Mouse (Mus musculus): ENCODE results near the gene N4bp2l2.
"Not testable (repeated sequence)": the region's sequence is repeated elsewhere in the genome, so short reads cannot be mapped to it uniquely, and the experiment has no call there.

Gene N4bp2l2

DNA sequence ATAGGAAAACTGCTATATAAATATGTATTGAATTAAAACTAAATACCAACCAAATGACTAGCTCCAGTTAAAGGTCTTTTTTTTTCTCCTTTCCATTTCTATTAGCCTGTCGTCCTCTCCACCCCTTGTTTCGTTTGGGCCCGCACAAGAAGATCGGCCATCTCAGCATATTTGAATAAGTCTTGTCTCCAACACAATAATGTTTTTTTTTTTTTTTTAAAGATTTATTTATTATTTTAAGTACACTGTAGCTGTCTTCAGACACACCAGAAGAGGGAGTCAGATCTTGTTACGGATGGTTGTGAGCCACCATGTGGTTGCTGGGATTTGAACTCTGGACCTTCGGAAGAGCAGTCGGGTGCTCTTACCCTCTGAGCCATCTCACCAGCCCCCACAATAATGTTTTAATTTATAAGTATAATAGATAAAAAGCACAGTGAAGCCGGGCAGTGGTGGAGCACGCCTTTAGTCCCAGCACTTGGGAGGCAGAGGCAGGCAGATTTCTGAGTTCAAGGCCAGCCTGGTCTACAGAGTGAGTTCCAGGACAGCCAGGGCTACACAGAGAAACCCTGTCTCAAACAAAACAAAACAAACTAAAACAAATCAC lies at the start of gene N4bp2l2:
N4bp2l2 (minus strand) TSS at position 51 of the 607 bp plus-strand sequence.
- not testable (repeated sequence) for DNase-seq (ENCODE audit: low spot score in 2 of 2)

DNA sequence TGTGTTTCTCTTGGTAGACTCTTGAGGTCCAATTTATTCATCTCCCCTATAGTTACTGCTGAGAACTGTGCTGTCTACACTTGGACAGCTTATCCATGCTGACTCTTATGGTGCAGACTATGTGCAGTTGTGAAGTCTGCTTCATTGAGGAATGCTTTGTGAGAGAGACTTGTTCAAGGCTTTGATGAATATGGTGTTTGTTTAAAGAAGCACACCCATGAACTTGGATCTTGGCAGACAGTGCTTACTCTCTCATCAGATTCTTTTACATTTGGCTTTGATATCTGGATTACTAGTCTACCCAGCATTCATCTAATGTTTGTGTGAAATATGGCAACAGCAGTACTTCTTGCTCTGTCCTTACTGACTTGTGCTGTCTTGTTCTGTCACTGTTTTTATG lies 47.4 kb upstream of the N4bp2l2 start:
- DNase-seq (ENCODE audit: low spot score in 2 of 2) = no peak

DNA sequence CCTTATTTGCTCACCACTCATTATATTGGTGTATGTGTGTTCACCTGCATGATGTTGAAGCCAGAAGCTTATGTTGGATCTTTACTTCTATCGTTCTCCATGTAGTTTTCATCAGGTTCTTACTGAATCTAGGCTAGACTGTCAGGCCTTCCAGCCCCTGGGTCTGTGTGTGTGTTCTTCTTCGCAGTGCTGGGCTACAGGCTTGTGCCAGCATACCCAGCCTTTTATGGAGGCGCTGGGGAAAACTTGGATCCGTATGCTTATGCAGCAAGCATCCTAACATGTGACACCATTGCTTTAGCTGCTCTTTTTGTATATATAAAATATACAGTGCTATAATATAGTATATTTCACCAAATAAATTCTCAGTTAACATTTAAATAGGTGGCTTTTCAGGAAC lies 45.5 kb upstream of the N4bp2l2 start:
- no peak for DNase-seq (ENCODE audit: low spot score in 2 of 2)

DNA sequence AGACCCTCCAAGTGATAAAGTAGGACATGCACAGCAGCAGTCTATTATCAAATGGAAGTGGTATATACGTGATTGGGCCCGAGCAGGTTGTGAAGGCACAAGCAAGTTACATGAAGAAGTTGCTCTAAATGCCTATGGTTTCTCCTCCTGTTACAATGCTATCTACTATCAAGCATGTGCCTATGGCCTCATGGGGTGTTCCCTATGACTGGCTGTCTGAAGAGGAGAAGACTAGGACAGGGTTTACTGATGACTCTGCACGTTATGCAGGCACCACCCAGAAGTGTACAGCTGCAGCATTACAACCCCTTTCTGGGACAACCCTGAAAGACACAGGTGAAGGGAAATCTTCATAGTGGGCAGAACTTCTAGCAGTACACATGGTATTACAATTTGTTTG lies 41.2 kb upstream of the N4bp2l2 start:
- DNase-seq (ENCODE audit: low spot score in 2 of 2) = not testable (repeated sequence)

DNA sequence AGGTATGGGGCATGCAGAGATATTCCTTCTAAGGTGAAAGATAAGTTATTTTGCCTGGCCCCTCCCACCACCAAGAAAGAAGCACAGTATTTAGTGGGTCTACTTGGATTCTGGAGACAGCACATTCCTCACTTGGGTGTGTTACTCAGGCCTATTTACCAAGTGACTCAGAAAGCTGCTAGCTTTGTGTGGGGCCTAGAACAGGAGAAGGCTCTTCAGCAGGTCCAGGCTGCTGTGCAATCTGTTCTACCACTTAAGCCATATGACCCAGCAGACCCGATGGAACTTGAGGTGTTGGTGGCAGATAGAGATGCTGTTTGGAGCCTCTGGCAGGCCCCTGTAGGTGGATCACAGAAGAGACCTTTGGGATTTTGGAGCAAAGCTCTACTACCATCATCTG lies 40.7 kb upstream of the N4bp2l2 start:
- not testable (repeated sequence) for DNase-seq (ENCODE audit: low spot score in 2 of 2)

DNA sequence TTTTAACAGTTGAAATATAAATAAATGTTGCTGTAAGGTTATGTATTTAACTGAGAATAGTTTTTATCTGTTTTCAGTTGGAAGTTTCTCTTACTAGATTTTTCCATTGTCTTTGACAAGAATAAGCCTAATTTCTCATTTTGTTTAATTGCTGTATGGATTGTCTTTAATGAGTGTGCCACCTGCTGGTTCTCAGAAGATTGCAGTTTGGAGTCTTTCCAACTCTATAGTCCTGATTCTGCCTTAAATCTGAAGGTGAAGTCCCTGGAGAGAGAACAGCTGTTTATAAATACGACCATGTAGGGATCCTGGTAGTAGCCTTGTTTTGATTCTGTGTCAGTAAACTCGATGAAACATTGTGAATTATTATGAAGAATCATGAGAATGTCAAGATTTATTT lies 36.7 kb upstream of the N4bp2l2 start:
- peak in 1 of 2 experiments; percentile 19 for DNase-seq (ENCODE audit: low spot score in 2 of 2)

DNA sequence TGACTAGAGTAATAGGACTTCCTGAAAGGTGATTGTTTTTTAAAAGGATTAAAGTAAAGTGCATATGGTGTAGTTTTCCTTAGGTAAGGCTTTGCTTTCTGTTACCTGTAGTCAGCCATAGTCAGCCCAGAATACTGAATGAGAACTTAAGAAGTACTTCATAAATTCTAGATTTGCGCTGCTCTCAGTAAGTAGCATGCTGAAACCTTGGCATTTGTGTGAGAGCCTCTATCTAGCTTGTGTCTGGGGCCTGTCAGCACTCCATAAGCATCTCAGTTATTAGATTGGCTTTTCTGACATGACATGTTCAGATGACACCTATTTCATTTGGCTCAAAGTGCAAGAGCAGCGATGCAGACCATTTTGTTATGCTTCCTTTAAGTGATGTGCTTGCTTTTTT lies 27.3 kb upstream of the N4bp2l2 start:
- no peak for DNase-seq (ENCODE audit: low spot score in 2 of 2)

DNA sequence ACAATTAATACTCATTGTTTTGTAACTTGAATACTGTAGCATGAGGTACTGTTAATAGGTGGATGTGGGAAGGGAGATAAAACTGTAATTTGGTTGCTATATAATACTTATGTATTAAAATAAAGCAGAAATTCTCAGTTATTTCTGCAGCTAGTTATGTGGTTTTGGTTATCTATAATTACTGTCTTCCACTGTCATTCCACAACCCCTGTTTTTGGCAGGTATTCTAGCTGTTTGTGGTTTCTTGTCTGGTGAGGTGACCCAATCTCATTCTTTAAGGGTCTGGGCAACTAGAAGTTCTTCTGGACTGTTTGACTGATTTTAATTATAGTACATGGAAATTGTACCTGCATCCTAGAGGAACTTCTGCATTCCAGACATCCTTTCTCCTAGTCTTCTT lies 24.7 kb upstream of the N4bp2l2 start:
- DNase-seq (ENCODE audit: low spot score in 2 of 2) = no peak

DNA sequence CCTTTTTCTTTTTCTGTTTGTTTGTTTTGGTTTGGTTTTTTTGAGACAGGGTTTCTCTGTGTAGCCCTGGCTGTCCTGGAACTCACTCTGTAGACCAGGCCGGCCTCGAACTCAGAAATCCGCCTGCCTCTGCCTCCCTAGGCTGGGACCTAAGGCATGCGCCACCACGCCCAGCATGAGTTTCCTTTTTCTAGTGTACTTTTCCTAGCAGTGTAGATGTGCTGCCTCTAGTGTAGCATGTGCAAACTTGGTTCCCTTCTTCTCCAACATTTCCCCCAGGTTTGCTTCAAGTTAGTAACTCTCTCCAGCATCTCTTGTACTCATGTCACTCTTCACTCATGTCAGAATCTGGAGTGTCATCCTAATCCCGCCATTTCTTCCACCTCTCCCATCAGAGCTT lies 16.9 kb upstream of the N4bp2l2 start:
- not testable (repeated sequence) for DNase-seq (ENCODE audit: low spot score in 2 of 2)

DNA sequence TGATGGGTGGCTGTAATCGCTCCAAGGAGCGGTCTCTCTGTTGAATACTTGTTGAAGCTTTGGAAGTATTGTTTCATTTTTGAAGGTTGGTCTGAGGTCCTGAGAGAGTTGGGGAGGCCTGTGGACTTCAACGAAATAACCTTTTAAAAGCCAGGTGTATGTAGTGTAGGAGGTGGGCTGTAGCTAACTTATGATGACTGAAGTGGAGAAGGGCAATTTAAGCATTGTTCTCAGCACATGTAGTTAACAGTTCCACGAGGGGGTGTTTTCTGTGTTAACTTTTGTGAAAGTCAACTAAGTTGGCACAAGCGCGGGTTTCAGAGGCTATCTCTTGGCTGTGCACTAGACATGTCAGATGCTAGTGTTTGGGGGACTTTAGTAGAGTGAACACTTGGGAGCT lies 8.9 kb upstream of the N4bp2l2 start:
- no peak for DNase-seq (ENCODE audit: low spot score in 2 of 2)

DNA sequence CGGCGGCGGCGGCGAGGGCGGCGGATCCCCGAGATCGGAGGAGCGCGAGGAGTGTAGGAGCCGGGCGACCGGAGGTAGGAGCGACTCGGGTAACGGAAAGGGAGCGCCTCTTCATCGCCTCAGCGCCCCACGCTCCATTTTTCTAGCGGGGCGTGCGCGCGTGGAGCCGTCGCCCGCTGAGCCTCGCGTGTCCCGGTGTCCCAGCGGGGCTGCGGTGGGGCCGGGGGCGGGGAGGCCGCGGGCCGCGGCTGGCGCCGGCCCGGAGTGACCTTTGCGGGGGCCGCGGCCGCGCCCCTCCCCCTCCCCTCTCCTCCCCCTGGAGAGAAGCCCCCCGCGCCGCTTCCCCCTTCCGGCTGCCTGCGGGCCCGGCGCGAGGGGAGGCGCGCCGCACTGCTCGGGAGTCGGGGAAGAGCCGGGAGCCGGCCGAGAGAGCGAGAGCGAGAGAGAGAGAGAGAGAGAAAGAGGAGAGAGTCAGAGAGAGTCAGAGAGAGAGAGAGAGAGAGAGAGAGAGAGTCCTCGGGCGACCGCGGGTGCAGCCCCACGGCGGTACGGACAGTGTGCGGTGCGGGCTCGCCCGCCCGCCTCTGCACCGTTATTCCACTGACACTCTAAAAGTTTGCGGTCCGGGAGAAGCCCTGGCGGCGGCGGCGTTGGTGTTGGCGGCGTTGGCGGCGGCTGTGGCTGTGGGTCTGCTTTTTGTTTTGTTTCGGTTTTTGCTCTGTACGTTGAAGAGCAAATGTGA lies 8.1 kb upstream of the N4bp2l2 start:
- DNase-seq (ENCODE audit: low spot score in 2 of 2) = no peak

DNA sequence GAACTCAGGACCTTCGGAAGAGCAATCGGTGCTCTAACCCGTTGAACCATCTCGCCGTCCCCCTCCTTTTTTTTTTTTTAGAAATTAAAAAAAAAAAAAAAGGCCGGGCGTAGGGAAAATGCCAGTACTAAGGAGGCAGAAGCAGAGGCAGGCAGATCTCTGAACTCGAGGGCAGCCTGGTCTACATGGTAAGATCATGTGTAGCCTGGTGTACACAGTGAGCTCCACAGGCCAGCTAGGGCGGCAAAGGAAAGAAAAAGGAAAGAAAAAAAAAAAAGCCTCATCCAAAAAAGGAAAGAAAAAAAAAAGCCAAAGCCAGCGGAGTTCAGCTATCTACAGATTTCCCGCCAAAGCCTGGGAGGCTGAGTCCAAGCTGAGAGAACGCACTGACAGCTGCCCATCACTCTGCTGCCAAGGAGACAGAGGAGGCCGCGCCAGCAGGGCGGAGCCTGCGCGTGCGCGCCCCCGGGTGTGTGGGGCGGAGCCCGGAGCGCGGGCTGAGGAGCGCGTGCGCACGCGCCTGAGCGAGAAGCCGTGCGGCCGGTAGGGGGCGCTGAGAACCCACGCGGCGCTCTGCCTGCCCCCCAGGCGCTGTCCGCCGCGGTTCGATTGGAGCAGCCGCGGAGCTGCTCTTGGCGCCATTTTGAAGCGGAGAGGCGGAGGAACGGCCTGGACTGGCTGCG lies 7.3 kb upstream of the N4bp2l2 start, which contains the start of gene Pds5b:
Pds5b (plus strand) TSS at position 587 of the 683 bp plus-strand sequence.
- DNase-seq (ENCODE audit: low spot score in 2 of 2) = peak; percentile 87 to 93

DNA sequence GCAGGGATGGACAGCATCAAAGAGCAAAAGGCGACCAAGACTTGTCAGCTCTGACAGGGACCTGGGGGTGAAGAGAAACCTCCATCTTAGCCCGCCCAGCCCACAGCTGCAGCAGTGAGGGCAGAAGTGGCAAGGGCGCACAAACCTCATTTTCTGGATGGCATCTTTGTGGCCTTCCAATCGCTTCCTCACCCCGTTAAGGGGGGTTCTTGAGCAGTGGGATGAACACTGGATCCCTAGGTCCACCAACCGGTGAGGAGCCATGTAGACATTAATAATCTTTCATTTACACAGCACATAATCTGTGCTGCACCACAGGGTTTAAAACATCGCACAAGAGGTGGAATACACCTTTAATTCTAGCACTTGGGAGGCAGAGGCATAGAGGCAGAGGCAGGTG lies 6.4 kb upstream of the N4bp2l2 start:
- no peak for DNase-seq (ENCODE audit: low spot score in 2 of 2)

DNA sequence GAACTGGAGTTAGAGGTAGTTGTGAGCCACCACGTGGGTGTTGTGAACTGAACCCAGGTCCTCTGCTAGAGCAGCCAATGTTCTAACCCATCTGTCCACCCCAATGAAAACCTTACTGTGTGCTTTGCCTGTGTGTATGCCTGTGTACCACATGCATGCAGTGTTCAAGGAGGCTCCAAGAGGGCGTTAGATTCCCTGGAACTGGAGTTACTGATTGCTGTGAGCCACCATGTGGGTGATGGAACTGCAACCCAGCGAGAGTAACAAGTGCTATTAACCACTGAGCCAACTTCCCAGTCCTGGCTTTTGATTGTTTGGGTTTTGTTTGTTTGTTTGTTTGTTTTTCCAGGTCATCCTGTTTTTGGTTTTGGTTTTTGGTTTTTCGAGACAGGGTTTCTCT lies 2.7 kb upstream of the N4bp2l2 start:
- no peak for DNase-seq (ENCODE audit: low spot score in 2 of 2)

DNA sequence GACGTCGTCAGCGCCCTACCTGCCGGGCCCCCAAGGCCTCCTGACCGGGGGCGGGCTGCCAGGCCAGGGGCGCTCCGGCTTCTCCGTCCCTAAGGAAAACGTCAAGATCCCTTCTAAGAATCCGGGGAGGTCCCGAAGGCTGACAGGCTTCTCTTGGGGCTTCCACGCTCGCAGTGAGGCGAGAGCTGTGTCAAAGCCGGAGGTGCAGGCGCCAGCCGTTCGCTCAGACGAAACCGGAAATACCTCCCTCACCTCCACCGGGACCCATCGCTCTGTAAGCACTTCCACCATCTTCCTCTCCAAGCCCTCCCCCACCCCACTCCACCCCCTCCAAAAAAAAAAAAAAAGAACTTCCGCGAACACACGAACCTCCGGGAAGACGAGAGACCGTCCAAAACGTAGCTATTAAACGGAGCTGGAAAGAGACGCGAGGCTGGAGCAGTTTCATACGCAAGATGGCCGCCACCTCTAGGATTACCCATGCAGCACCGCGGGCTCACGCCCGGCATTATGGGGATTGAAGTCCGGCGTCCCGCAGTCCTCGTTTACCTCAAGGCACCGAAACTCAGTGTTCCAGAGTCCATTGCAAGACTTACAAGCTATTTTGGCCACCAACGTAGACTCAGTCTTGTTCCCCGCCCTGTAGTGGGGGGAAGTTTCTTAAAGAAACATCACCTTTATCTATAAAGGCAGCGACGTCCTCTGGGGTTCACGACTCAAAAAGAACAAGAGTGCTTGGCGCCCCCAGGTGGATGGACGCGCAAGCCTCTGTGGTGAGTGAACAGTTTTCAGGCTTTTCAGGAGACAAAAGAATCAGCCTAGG lies 640 bp downstream of the N4bp2l2 start:
- DNase-seq (ENCODE audit: low spot score in 2 of 2) = peak; percentile 94 to 97

DNA sequence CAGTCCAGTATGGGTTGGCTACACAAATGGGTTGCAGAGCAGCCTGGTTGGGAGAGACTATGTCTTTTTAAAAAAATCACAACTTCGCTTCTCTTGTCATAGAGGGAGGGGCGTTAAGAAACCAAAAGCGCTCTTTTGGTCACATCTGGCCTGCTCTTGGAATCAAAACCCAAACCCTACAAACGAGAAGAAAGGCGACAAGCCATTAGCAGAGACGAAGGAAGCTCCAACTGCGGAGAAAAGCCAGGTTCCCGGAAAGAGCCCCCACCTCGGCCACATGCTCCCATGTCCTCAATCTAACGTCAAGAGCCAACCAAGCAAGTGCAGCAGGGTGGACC lies 1.2 kb downstream of the N4bp2l2 start:
- no peak for DNase-seq (ENCODE audit: low spot score in 2 of 2)

DNA sequence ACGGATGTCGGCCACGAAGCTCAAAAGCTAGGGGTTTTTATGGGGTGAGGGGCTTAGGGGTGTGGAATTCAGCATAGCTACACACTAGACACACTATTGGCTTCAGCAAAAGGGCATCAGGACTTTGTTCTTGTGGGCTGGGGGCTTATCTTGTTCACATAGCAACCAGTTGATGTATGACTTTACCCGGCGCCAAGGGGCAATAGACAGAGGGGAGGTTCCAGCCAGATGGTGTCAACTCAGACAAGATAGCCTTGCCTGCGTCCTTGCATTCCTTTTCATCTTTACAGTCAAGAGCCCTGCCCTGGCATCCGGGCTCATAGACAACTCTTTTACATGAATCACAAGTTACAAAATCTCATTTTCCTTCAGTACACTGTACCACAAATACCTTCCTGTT lies 2.1 kb downstream of the N4bp2l2 start:
- DNase-seq (ENCODE audit: low spot score in 2 of 2) = not testable (repeated sequence)

DNA sequence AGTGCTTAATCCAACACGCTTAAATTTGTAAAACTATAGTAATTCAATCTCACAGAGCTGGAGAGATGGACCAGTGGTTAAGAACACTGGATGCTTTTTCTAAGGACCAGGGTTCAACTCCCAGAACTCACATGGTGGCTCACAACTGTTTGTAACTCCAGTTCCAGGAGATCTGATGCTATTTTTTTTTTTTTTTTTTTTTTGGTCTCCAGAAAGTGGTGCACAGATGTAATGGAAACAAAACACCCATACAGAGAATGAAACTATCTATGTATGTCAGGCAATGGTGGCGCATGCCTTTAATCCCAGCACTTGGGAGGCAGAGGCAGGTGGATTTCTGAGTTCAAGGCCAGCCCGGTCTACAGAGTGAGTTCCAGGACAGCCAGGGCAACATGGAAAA lies 5.7 kb downstream of the N4bp2l2 start:
- DNase-seq (ENCODE audit: low spot score in 2 of 2) = not testable (repeated sequence)

DNA sequence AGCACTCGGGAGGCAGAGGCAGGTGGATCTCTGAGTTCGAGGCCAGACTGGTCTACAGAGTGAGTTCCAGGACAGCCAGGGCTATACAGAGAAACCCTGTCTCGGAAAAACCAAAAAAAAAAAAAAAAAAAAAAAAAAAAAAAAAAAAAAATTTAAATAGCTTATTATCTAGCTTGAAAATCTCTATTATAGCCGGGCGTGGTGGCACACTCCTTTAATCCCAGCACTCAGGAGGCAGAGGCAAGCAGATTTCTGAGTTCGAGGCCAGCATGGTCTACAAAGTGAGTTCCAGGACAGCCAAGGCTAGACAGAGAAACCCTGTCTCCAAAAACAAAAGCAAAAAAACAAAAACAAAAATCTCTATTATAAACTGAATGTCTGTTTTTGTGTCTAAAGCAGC lies 6.6 kb downstream of the N4bp2l2 start:
- not testable (repeated sequence) for DNase-seq (ENCODE audit: low spot score in 2 of 2)

DNA sequence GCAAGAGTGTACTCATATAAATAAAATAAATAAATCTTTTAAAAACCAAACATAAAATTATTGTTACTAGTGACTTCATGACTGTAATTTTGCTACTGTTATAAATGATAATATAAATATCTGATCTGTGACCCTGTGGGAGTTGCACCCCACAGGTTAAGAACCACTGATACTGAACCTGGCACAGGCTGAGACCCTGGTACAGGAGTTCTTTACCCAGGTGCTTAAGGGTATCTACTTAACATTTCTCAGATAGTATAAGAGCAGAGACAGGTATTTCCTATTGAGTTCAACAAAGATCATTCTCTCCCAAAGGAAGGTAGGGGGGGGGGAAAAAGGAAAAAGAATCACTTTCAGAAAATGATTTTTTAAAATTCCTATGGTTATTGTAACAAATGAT lies 11.4 kb downstream of the N4bp2l2 start:
- no peak for DNase-seq (ENCODE audit: low spot score in 2 of 2)

DNA sequence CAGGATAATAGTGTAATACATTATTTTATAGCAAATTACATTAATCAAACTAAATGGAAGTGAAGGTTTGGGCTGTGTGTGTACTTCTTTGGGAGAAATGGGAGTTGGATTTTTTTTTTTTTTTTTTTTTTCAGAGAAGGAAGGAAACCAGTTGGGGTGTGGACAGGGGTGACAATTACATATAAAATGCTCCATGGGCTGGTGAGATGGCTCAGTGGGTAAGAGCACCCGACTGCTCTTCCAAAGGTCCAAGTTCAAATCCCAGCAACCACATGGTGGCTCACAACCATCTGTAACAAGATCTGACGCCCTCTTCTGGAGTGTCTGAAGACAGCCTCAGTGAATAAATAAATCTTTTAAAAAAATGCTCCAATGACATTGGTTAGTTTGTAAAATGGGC lies 13.4 kb downstream of the N4bp2l2 start:
- DNase-seq (ENCODE audit: low spot score in 2 of 2) = no peak

DNA sequence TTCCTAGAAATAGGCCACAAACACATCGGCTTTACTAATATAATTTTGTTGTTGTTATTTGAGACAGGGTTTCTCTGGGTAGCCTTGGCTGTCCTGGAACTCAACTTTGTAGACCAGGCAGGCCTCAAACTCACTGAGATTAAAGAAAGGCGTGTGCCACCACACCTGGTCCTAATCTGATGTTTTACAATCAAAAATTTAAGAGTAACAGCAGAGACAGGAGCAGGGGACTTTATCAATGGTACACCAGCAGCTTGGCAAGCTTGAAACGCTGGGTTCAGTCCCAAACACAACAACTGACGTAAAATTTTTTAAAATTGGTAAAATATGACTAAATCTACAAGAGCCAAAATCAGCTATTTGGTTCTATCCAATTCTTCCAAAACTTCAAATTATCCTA lies 21.1 kb downstream of the N4bp2l2 start:
- DNase-seq (ENCODE audit: low spot score in 2 of 2) = no peak

Data from frontal cortex, postnatal 10 days (tissue).